Mouse (Mus musculus) forebrain, embryonic 14.5 days (tissue): Measurements from ENCODE around the gene Rpp38. TPM values are rescaled to one million over a fixed set of nuclear protein-coding genes. Genes with fewer than 3 reads are reported as not detected.

Experiments
- ATAC-seq: fragments of 200-750 bp; cut with Nextera tagmentation; 2 replicates; pipeline ENCODE4 v1.8.0; 2017; ENCODE audit warnings: mild to moderate bottlenecking, moderate library complexity
- DNase-seq: peaks from one replicate; pipeline ENCODE4 v3.0.0-alpha.2; 2015; ENCODE audit warnings: low spot score
- H3K27ac ChIP-seq: fragments of 300-500 bp; sonication (generic); 2 replicates; pipeline ENCODE4 v1.5.1; 2014; ENCODE audit warnings: low read depth, mild to moderate bottlenecking, control low read depth, low read length, moderate library complexity
- H3K27me3 ChIP-seq: fragments of 300-500 bp; sonication (generic); replicated peaks from 2 replicates; pipeline ENCODE4 v1.6.1; 2014; ENCODE audit warnings: low read length, control low read depth, mixed read lengths; ENCODE audit not compliant: control insufficient read depth, insufficient read depth
- H3K36me3 ChIP-seq: fragments of 300-500 bp; sonication (generic); 2 replicates; pipeline ENCODE4 v1.6.1; 2014; ENCODE audit warnings: low read length, control low read depth; ENCODE audit not compliant: control insufficient read depth, insufficient read depth
- H3K4me1 ChIP-seq: fragments of 300-500 bp; sonication (generic); 2 replicates; pipeline ENCODE4 v1.6.1; 2014; ENCODE audit warnings: antibody characterized with exemption, low read length, control low read depth; ENCODE audit not compliant: control insufficient read depth, insufficient read depth
- H3K4me2 ChIP-seq: fragments of 300-500 bp; sonication (generic); 2 replicates; pipeline ENCODE4 v1.6.1; 2014; ENCODE audit warnings: mild to moderate bottlenecking, control low read depth, low read length
- H3K4me3 ChIP-seq: fragments of 300-500 bp; sonication (generic); 2 replicates; pipeline ENCODE4 v1.5.1; 2014; ENCODE audit warnings: low read depth, low read length, control low read depth
- H3K9ac ChIP-seq: fragments of 300-500 bp; sonication (generic); 2 replicates; pipeline ENCODE4 v1.6.1; 2014; ENCODE audit warnings: mild to moderate bottlenecking, low read length, control low read depth, moderate library complexity
- H3K9me3 ChIP-seq: fragments of 300-500 bp; sonication (generic); replicated peaks from 2 replicates; pipeline ENCODE4 v1.6.1; 2016; ENCODE audit warnings: low read length, control low read depth, mixed read lengths; ENCODE audit not compliant: control insufficient read depth
- WGBS: fragments of 180-500 bp; shearing (Covaris S2); extraction: QIAGEN DNeasy Blood & Tissue Kit; methylation state at CpG from one replicate; pipeline ENCODE4 v1.1.7; 2014; 5-methylcytosine and 5-hydroxymethylcytosine counted together
- polyA plus RNA-seq: library from polyadenylated mRNA; unstranded; fragments of >200 nt; fragmentation: Nextera tagmentation; extraction: Ambion mirVana; gene quantifications from 2 replicates; pipeline ENCODE4 v1.2.1, GENCODE M21; 2014

Rpp38 gene
- polyA plus RNA-seq, 1 experiment from 2014 or later, result 19.4 TPM

DNA sequence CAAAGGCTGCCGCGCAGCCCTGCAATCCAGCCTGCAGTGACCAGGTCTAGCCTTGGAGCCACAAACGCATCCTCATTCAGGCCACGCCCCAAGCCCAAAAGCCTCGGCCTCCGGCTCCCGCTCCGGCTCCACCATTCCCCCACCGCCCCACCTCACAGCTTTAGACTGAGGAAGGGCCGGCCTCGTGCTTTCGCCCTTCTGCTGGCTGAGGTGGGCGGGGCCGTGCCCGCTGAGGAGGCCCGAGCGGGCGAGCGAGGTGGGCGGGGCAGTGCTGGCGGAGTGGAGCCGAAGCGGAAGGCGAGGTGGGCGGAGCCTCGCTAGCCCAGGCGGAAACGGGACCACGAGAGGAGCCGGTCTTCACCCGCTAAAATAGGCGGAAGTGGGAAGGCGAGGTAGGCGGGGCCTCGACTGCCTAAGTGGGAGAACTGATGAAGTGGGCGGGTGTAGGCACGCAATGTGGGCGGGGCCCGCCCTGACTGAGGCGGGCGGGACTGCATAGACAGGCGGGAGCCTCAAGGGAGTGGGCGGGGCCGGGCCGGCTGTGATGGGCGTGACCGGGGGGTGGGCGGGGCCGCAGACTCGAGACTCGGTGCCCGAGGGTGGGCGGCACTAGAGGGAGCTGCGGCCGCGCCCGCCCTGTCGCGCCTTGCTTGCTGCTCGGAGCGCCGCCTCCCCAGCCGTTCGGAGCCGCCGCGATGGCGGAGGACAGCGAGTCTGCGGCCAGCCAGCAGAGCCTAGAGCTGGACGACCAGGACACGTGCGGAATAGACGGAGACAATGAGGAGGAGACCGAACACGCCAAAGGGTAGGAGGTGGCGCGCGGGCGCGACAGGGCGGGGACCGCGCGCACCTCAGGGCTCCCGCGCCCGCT is 48.6 kb downstream of the Rpp38 start, which contains the start of gene Nmt2:
TSS of gene Nmt2 (plus strand) at position 611 of the 871 bp plus-strand sequence.
- Histone ChIP-seq H3K4me3 (peak within 1 kb of the TSS; percentile 83), H3K27me3 (no peaks in the 10 kb centered on the region), H3K27ac (peak within 1 kb of the TSS; percentile 91), H3K9me3 (no peaks in the 10 kb centered on the region), H3K4me2 (peak within 1 kb of the TSS; percentile 58), H3K36me3 (no peaks in the 10 kb centered on the region), H3K4me1 (peaks cover 6% of the 10 kb centered on the region; the same call in 1 of the 2 replicates), H3K9ac (peak within 1 kb of the TSS; percentile 84)
- peak; percentile 100 for DNase-seq
- ATAC-seq, result peak; percentile 96
- WGBS, result under 1% methylated on average over 82 of the region's 88 CpGs

DNA sequence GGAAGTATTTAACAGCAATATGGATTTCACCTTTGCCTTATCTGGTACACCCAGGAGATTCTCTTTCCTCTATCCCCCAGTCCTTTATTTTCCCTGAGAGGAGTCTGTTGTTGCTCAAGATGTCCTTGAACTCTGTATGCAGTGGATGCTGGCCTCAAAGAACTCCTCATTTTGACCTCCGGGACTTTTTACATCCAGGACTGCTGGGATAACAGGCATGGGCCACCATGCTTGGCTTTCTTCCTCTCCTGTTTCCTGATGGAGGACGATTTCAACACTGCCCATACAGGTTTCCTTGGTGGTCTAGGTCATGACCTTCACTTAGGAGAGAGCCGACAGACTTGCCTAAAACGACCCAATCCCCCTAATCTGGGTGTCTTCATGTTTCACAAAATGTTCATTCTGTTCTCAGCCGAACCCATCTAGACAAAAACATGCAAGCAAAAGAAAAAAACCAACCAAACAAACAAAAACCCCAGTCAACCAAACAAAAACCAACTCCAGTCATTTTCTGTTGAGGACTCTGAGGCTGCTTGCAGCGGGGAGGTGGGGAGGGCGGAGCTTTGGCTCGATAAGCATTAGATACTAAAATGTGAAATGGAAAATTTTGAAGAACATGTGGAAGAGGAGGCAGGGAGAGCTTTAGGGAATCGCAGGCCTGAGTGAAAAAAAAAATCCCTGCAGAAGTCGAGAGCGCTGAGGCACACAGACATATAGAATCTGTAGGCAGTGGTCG is 49.4 kb downstream of the Rpp38 start:
- ATAC-seq, result peak; percentile 4; the same call in 1 of the 2 replicates

GRCm38 (mm10) chr2:3281311-3281710 is 51.1 kb downstream of the Rpp38 start:
- no peak for ATAC-seq
- Histone ChIP-seq H3K27me3 (no peaks in the 10 kb centered on the region), H3K27ac (no peak overlapping the region), H3K4me2 (no peak overlapping the region), H3K36me3 (no peaks in the 10 kb centered on the region), H3K9ac (no peak overlapping the region), H3K4me3 (no peak overlapping the region), H3K4me1 (peaks cover 6% of the 10 kb centered on the region; the same call in 1 of the 2 replicates), H3K9me3 (no peaks in the 10 kb centered on the region)
- WGBS, result 89% methylated on average over 4 of the region's 4 CpGs
- DNase-seq, result no peak

More for the DNA sequence above, 49.4 kb downstream of the Rpp38 start:
- H3K4me3 ChIP-seq, result peak overlapping the region; percentile 42
- H3K9ac ChIP-seq, result peak overlapping the region; percentile 70
- peak overlapping the region; percentile 58 for H3K4me2 ChIP-seq
- H3K4me1 ChIP-seq, result peaks cover 6% of the 10 kb centered on the region; the same call in 1 of the 2 replicates
- H3K27ac ChIP-seq, result peak overlapping the region; percentile 84
- DNase-seq, result no peak
- no peaks in the 10 kb centered on the region for H3K27me3 ChIP-seq
- WGBS, result 8% methylated on average over 12 of the region's 12 CpGs
- no peaks in the 10 kb centered on the region for H3K36me3 ChIP-seq
- no peaks in the 10 kb centered on the region for H3K9me3 ChIP-seq

Other genes with a start within 250 kb of the Rpp38 start
- 23.9 and 26.1 TPM in 2 replicates for gene Fam171a1, start 218.4 kb downstream of the Rpp38 start, polyA plus RNA-seq
- 77.0 and 97.4 TPM in 2 replicates for gene Nmt2, start 48.4 kb downstream of the Rpp38 start, polyA plus RNA-seq
- gene Acbd7, start 3.5 kb upstream of the Rpp38 start, polyA plus RNA-seq, result 1.7 and 1.8 TPM in 2 replicates
- gene Olah, start 64.6 kb upstream of the Rpp38 start, polyA plus RNA-seq, result not detected in 2 replicates
- 5.7 and 6.3 TPM in 2 replicates for gene Meig1, start 90.0 kb upstream of the Rpp38 start, polyA plus RNA-seq
- 7.3 and 7.8 TPM in 2 replicates for gene Dclre1c, start 91.5 kb upstream of the Rpp38 start, polyA plus RNA-seq
- gene Suv39h2, start 142.4 kb upstream of the Rpp38 start, polyA plus RNA-seq, result 19.1 and 21.4 TPM in 2 replicates
- gene Gm45902, start 180.1 kb upstream of the Rpp38 start, polyA plus RNA-seq, result 7.2 and 7.3 TPM in 2 replicates
- gene Hspa14, start 180.2 kb upstream of the Rpp38 start, polyA plus RNA-seq, result 91.7 and 92.6 TPM in 2 replicates
- 0.11 and 0.30 TPM in 2 replicates for gene Cdnf, start 180.4 kb upstream of the Rpp38 start, polyA plus RNA-seq
- gene Fam107b, start 237.8 kb upstream of the Rpp38 start, polyA plus RNA-seq, result 75.4 and 77.3 TPM in 2 replicates